Comparison of ENCODE assay signal across 24 mouse cellular contexts in the genomic region with DNA sequence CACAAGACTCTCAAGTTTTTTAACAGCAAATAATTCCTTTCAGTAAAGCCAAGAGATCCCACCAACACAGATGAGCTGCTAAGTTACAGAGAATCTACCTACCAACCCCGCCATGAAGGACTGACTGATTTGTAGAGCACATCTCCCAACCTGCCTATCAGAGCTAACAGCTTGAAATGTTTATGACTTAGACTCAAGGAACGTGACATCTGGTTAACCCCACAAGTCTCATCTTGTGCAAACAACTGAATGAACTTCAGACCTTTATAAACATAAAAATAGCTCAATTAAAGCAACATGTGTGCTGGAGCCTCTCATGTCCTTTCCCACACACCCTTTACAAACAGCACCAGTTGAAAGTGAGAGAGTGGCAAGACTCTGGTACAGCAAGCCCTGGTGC.
DNase-seq lines count a peak whose midpoint lies in the region; ATAC-seq and TF ChIP-seq lines count a peak whose summit lies in the region.
"Had no signal": no experiment of that assay in that cellular context is flagged by ENCODE, and none has a peak within 500 bp of the region (broad histone marks: within the 10 kb centered on the region; RNA-seq: fewer than 3 reads in every experiment).

No protein-coding gene starts in this region.

- DNase-seq in embryo, embryonic 10 days (ENCODE audit: low spot score), result peak; percentile 54
- no peak for DNase-seq in embryo, embryonic 9.5 days (ENCODE audit: extremely low spot score)
- DNase-seq in lung, embryonic 14.5 days, result peak; percentile 6
- no peak for DNase-seq in lung, postnatal 14 days
- DNase-seq in intestine, embryonic 14.5 days (ENCODE audit: low spot score), result no peak
- no peak for DNase-seq in stomach, postnatal 0 days (ENCODE audit: low spot score)
- no peak for DNase-seq in thymus, postnatal 0 days (ENCODE audit: low spot score)
- DNase-seq: adrenal gland, postnatal 14 days; cerebellum, adult 11 months; cerebellum, postnatal 14 days; heart, adult 18-20 months; kidney, adult 18-20 months; left cerebral cortex, postnatal 4 days; liver, embryonic 13.5 days; spleen, adult 18-20 months; thymus, adult 18-20 months had no signal

- no peak overlapping the region for H3K27ac ChIP-seq in lung, embryonic 14.5 days (ENCODE audit: low read depth)
- 0 out of 2 replicates have a peak overlapping the region, but pooled peaks have one; percentile 9 for H3K27ac ChIP-seq in intestine, embryonic 14.5 days (ENCODE audit: low read depth)
- no peak overlapping the region for H3K27ac ChIP-seq in stomach, postnatal 0 days (replicated peaks)
- H3K27ac ChIP-seq in forebrain, embryonic 16.5 days (ENCODE audit: low read length), result no peak overlapping the region
- H3K27ac ChIP-seq: embryonic facial prominence, embryonic 12.5 days; heart, embryonic 13.5 days; hindbrain, embryonic 14.5 days; kidney, postnatal 0 days; left cerebral cortex, adult 2 months; liver, embryonic 13.5 days; lung, embryonic 15.5 days; midbrain, embryonic 13.5 days had no signal

- no peak overlapping the region for H3K4me2 ChIP-seq in lung, embryonic 14.5 days
- no peak overlapping the region for H3K4me2 ChIP-seq in intestine, embryonic 14.5 days (ENCODE audit: low read length)
- no peak overlapping the region for H3K4me2 ChIP-seq in stomach, postnatal 0 days (replicated peaks; ENCODE audit: low read depth)
- no peak overlapping the region for H3K4me2 ChIP-seq in forebrain, embryonic 16.5 days (ENCODE audit: low read length)
- H3K4me2 ChIP-seq: embryonic facial prominence, embryonic 12.5 days; heart, embryonic 13.5 days; hindbrain, embryonic 14.5 days; liver, embryonic 13.5 days; lung, embryonic 15.5 days; midbrain, embryonic 13.5 days had no signal

- H3K9me3 ChIP-seq in lung, embryonic 14.5 days (ENCODE audit: low read depth, low read length), result no peaks in the 10 kb centered on the region
- H3K9me3 ChIP-seq in intestine, embryonic 14.5 days (ENCODE audit: control insufficient read depth, low read length), result no peaks in the 10 kb centered on the region
- H3K9me3 ChIP-seq in stomach, postnatal 0 days (ENCODE audit: control insufficient read depth, low read length), result no peaks in the 10 kb centered on the region
- no peaks in the 10 kb centered on the region for H3K9me3 ChIP-seq in forebrain, embryonic 16.5 days (ENCODE audit: control insufficient read depth, low read length)
- H3K9me3 ChIP-seq: embryonic facial prominence, embryonic 12.5 days; heart, embryonic 13.5 days; liver, embryonic 13.5 days; lung, embryonic 15.5 days; midbrain, embryonic 13.5 days had no signal

- H3K9ac ChIP-seq in lung, embryonic 14.5 days, result no peak overlapping the region
- no peak overlapping the region for H3K9ac ChIP-seq in intestine, embryonic 14.5 days (ENCODE audit: low read length)
- no peak overlapping the region for H3K9ac ChIP-seq in stomach, postnatal 0 days (ENCODE audit: low read length)
- no peak overlapping the region for H3K9ac ChIP-seq in forebrain, embryonic 16.5 days (replicated peaks; ENCODE audit: low read depth, low read length)
- H3K9ac ChIP-seq: embryonic facial prominence, embryonic 12.5 days; heart, embryonic 13.5 days; hindbrain, embryonic 14.5 days; liver, embryonic 13.5 days; lung, embryonic 15.5 days; midbrain, embryonic 13.5 days had no signal

- H3K36me3 ChIP-seq in lung, embryonic 14.5 days (ENCODE audit: insufficient read depth), result no peaks in the 10 kb centered on the region
- no peaks in the 10 kb centered on the region for H3K36me3 ChIP-seq in intestine, embryonic 14.5 days (ENCODE audit: control insufficient read depth, insufficient read depth, low read length)
- H3K36me3 ChIP-seq in stomach, postnatal 0 days (ENCODE audit: control insufficient read depth, insufficient read depth, low read length), result no peaks in the 10 kb centered on the region
- H3K36me3 ChIP-seq in forebrain, embryonic 16.5 days (ENCODE audit: control insufficient read depth, insufficient read depth), result no peaks in the 10 kb centered on the region
- H3K36me3 ChIP-seq: embryonic facial prominence, embryonic 12.5 days; heart, embryonic 13.5 days; liver, embryonic 13.5 days; lung, embryonic 15.5 days; midbrain, embryonic 13.5 days had no signal

- no peak for TF ChIP-seq EP300 in stomach, postnatal 0 days (optimal IDR thresholded peaks at IDR 0.05)

- no peak overlapping the region for H3K4me3 ChIP-seq in lung, embryonic 14.5 days (ENCODE audit: low read depth, low read length)
- no peak overlapping the region for H3K4me3 ChIP-seq in intestine, embryonic 14.5 days (ENCODE audit: low read depth, low read length)
- no peak overlapping the region for H3K4me3 ChIP-seq in stomach, postnatal 0 days (ENCODE audit: low read depth, low read length)
- no peak overlapping the region for H3K4me3 ChIP-seq in forebrain, embryonic 16.5 days (replicated peaks; ENCODE audit: low read length)
- H3K4me3 ChIP-seq: embryonic facial prominence, embryonic 12.5 days; heart, embryonic 13.5 days; left cerebral cortex, adult 2 months; liver, embryonic 13.5 days; lung, embryonic 15.5 days; midbrain, embryonic 13.5 days had no signal

- H3K4me1 ChIP-seq in lung, embryonic 14.5 days (ENCODE audit: insufficient read depth), result peaks cover 10% of the 10 kb centered on the region; the same call in 1 of the 2 replicates
- peaks cover 38% of the 10 kb centered on the region for H3K4me1 ChIP-seq in intestine, embryonic 14.5 days (replicated peaks; ENCODE audit: control insufficient read depth, insufficient read depth, low read length)
- no peaks in the 10 kb centered on the region; the same call in 1 of the 2 replicates for H3K4me1 ChIP-seq in stomach, postnatal 0 days (replicated peaks; ENCODE audit: control insufficient read depth, insufficient read depth)
- H3K4me1 ChIP-seq in forebrain, embryonic 16.5 days (replicated peaks; ENCODE audit: control insufficient read depth, insufficient read depth, low read length), result no peaks in the 10 kb centered on the region; the same call in none of the 2 replicates
- H3K4me1 ChIP-seq: liver, embryonic 13.5 days; midbrain, embryonic 13.5 days had no signal

- TF ChIP-seq CTCF in lung, embryonic 14.5 days (IDR thresholded peaks at IDR 0.05; ENCODE audit: low read depth), result no peak
- no peak for TF ChIP-seq CTCF in stomach, postnatal 0 days (IDR thresholded peaks at IDR 0.05; ENCODE audit: low read depth)

- no peak for ATAC-seq in lung, embryonic 14.5 days (ENCODE audit: insufficient read depth)
- peak; percentile 86 for ATAC-seq in intestine, embryonic 14.5 days (replicated peaks; ENCODE audit: low FRiP score, low TSS enrichment, low read depth)
- ATAC-seq in stomach, postnatal 0 days (ENCODE audit: low FRiP score, low TSS enrichment), result 0 out of 2 replicates have a peak, but pooled peaks have one; percentile 26
- no peak for ATAC-seq in forebrain, embryonic 16.5 days
- ATAC-seq: midbrain, embryonic 13.5 days had no signal

- no peaks in the 10 kb centered on the region for H3K27me3 ChIP-seq in lung, embryonic 14.5 days (ENCODE audit: insufficient read depth, low read length)
- H3K27me3 ChIP-seq in intestine, embryonic 14.5 days (replicated peaks; ENCODE audit: control insufficient read depth, insufficient read depth, low read length), result no peaks in the 10 kb centered on the region
- H3K27me3 ChIP-seq in stomach, postnatal 0 days (ENCODE audit: control insufficient read depth, insufficient read depth, low read length), result no peaks in the 10 kb centered on the region
- no peaks in the 10 kb centered on the region for H3K27me3 ChIP-seq in forebrain, embryonic 16.5 days (replicated peaks; ENCODE audit: control insufficient read depth, insufficient read depth, low read length)
- H3K27me3 ChIP-seq: embryonic facial prominence, embryonic 12.5 days; heart, embryonic 13.5 days; liver, embryonic 13.5 days; lung, embryonic 15.5 days; midbrain, embryonic 13.5 days had no signal

- WGBS in lung, embryonic 14.5 days, result 27% methylated on average over 2 of the region's 2 CpGs
- WGBS in intestine, embryonic 14.5 days, result 25% methylated on average over 2 of the region's 2 CpGs
- 34% methylated on average over 2 of the region's 2 CpGs for WGBS in stomach, postnatal 0 days
- 95% methylated on average over 2 of the region's 2 CpGs for WGBS in forebrain, embryonic 16.5 days

Comparison
In these comparisons a context has a peak if more than half of its experiments do, and no peak if none do; other contexts are left out.
1. DNase-seq: peak in embryo, embryonic 10 days (single experiment) and lung, embryonic 14.5 days (single experiment); none in embryo, embryonic 9.5 days (single experiment), lung, postnatal 14 days (single experiment), intestine, embryonic 14.5 days (single experiment), stomach, postnatal 0 days (single experiment) and thymus, postnatal 0 days (single experiment).
2. ATAC-seq: peak in intestine, embryonic 14.5 days (single experiment) and stomach, postnatal 0 days (single experiment); none in lung, embryonic 14.5 days (single experiment) and forebrain, embryonic 16.5 days (single experiment).